Mouse (Mus musculus) cerebellum, adult 2 months (tissue): ENCODE measurements around the gene Dmkn. TPM values are rescaled to one million over a fixed set of nuclear protein-coding genes. Genes with fewer than 3 reads are reported as not detected.
"Not testable (repeated sequence)": the region's sequence is repeated elsewhere in the genome, so short reads cannot be mapped to it uniquely, and the experiment has no call there.

ENCODE experiments used
- DNase-seq, 2 experiments: peaks; one replicate each; pipeline ENCODE4 v3.0.0; 2021
- H3K27ac ChIP-seq: fragments of 200-500 bp; 2 replicates; pipeline ENCODE4 v1.5.1; 2012; ENCODE audit warnings: low read length, control low read depth, inconsistent platforms; ENCODE audit not compliant: insufficient read depth
- H3K27me3 ChIP-seq: fragments of 200-500 bp; 2 replicates; pipeline ENCODE4 v1.6.1; 2012; ENCODE audit warnings: inconsistent platforms, mild to moderate bottlenecking, low read length, moderate library complexity; ENCODE audit not compliant: control insufficient read depth, insufficient read depth
- H3K4me1 ChIP-seq: fragments of 200-500 bp; 2 replicates; pipeline ENCODE4 v1.6.1; 2011; ENCODE audit warnings: low read length; ENCODE audit not compliant: control insufficient read depth, insufficient read depth
- H3K4me3 ChIP-seq: fragments of 200-500 bp; replicated peaks from 2 replicates; pipeline ENCODE3; 2011; ENCODE audit warnings: mild to moderate bottlenecking, low read depth, low read length, control low read depth; ENCODE audit not compliant: insufficient read depth
- CTCF ChIP-seq: fragments of 200-500 bp; IDR thresholded peaks from 2 replicates; pipeline ENCODE4 v1.5.1; 2011; ENCODE audit warnings: low read depth, mild to moderate bottlenecking, control low read depth, low read length, moderate library complexity, borderline replicate concordance; ENCODE audit not compliant: insufficient read depth
- POLR2A ChIP-seq: fragments of 200-500 bp; IDR thresholded peaks from 2 replicates; pipeline ENCODE4 v1.6.1; 2011; ENCODE audit warnings: low read length, control low read depth, borderline replicate concordance; ENCODE audit not compliant: insufficient read depth
- WGBS: fragments of 180-500 bp; shearing (Covaris S2); methylation state at CpG from one replicate; pipeline ENCODE4 v1.1.7; 2018; 5-methylcytosine and 5-hydroxymethylcytosine counted together
- polyA plus RNA-seq: library from polyadenylated mRNA; depleted of rRNA; stranded (reverse); fragments of >200 nt; gene quantifications from 2 replicates; pipeline ENCODE4 v1.2.3, GENCODE M21; 2012; rRNA removed

Dmkn gene
- polyA plus RNA-seq, 1 experiment, result 1.4 TPM

- 89% methylated on average over 18 of the region's 18 CpGs for WGBS
- TF ChIP-seq POLR2A (no peak), CTCF (no peak)
- no peaks in the 10 kb centered on the region for H3K4me1 ChIP-seq
- H3K27ac ChIP-seq, result no peak within 1 kb of the TSS
- no peaks in the 10 kb centered on the region for H3K27me3 ChIP-seq
- no peak within 1 kb of the TSS for H3K4me3 ChIP-seq
- no peak for DNase-seq
Measured at GRCm38 (mm10) chr7:30823675-30824074, 60.1 kb downstream of the Dmkn start, which contains the start of gene Ffar2. Gene Ffar2, minus strand, starts transcription at chr7:30823775.

- DNase-seq, result no peak
- no peaks in the 10 kb centered on the region for H3K4me1 ChIP-seq
- WGBS, result 88% methylated on average over 3 of the region's 3 CpGs
- no peak overlapping the region for H3K27ac ChIP-seq
- no peaks in the 10 kb centered on the region for H3K27me3 ChIP-seq
- no peak overlapping the region for H3K4me3 ChIP-seq
- TF ChIP-seq POLR2A, result no peak
- TF ChIP-seq CTCF, result no peak
Measured at GRCm38 (mm10) chr7:30824306-30824705, 60.8 kb downstream of the Dmkn start.

GRCm38 (mm10) chr7:30826660-30827059 lies 63.1 kb downstream of the Dmkn start:
- no peak overlapping the region for H3K27ac ChIP-seq
- no peak for DNase-seq
- 90% methylated on average over 10 of the region's 10 CpGs for WGBS
- TF ChIP-seq POLR2A (no peak), CTCF (no peak)
- no peak overlapping the region for H3K4me3 ChIP-seq
- H3K27me3 ChIP-seq, result no peaks in the 10 kb centered on the region
- H3K4me1 ChIP-seq, result no peaks in the 10 kb centered on the region

- not testable (repeated sequence) for H3K4me3 ChIP-seq, DNase-seq, H3K4me1 ChIP-seq, H3K27me3 ChIP-seq, H3K27ac ChIP-seq
Measured at GRCm38 (mm10) chr7:30828871-30829270, 65.3 kb downstream of the Dmkn start.

GRCm38 (mm10) chr7:30829428-30829827 lies 65.9 kb downstream of the Dmkn start:
- no peaks in the 10 kb centered on the region for H3K27me3 ChIP-seq
- no peak for DNase-seq
- no peaks in the 10 kb centered on the region for H3K4me1 ChIP-seq
- TF ChIP-seq POLR2A (no peak), CTCF (no peak)
- no peak overlapping the region for H3K27ac ChIP-seq
- H3K4me3 ChIP-seq, result no peak overlapping the region
- 64% methylated on average over 3 of the region's 3 CpGs for WGBS

Other genes starting within 250 kb of the Dmkn start
- 38.5 and 39.8 TPM in 2 replicates for gene Arhgap33, start 228.7 kb upstream of the Dmkn start, polyA plus RNA-seq
- 23.8 and 24.3 TPM in 2 replicates for gene Hspb6, start 211.6 kb upstream of the Dmkn start, polyA plus RNA-seq
- 5.6 and 7.4 TPM in 2 replicates for gene Proser3, start 211.5 kb upstream of the Dmkn start, polyA plus RNA-seq
- 60.2 and 62.5 TPM in 2 replicates for gene Lin37, start 203.9 kb upstream of the Dmkn start, polyA plus RNA-seq
- 109 and 117 TPM in 2 replicates for gene U2af1l4, start 200.5 kb upstream of the Dmkn start, polyA plus RNA-seq
- gene Gm49396, start 200.4 kb upstream of the Dmkn start, polyA plus RNA-seq, result 11.9 and 12.3 TPM in 2 replicates
- 147 and 155 TPM in 2 replicates for gene Psenen, start 200.1 kb upstream of the Dmkn start, polyA plus RNA-seq
- 8.3 and 10.1 TPM in 2 replicates for gene Igflr1, start 198.3 kb upstream of the Dmkn start, polyA plus RNA-seq
- gene Kmt2b, start 175.0 kb upstream of the Dmkn start, polyA plus RNA-seq, result 57.7 and 60.0 TPM in 2 replicates
- not detected in 2 replicates for gene Zbtb32, start 164.8 kb upstream of the Dmkn start, polyA plus RNA-seq
- 2.0 and 2.2 TPM in 2 replicates for gene Upk1a, start 150.9 kb upstream of the Dmkn start, polyA plus RNA-seq
- 1,224 and 1,255 TPM in 2 replicates for gene Cox6b1, start 137.6 kb upstream of the Dmkn start, polyA plus RNA-seq
- not detected in 2 replicates for gene Etv2, start 127.9 kb upstream of the Dmkn start, polyA plus RNA-seq
- 66.6 and 69.5 TPM in 2 replicates for gene Rbm42, start 113.4 kb upstream of the Dmkn start, polyA plus RNA-seq
- gene Haus5, start 98.8 kb upstream of the Dmkn start, polyA plus RNA-seq, result 16.4 and 17.1 TPM in 2 replicates
- not detected in 2 replicates for gene Pmis2, start 92.2 kb upstream of the Dmkn start, polyA plus RNA-seq
- gene 2200002J24Rik, start 64.8 kb upstream of the Dmkn start, polyA plus RNA-seq, result not detected in 2 replicates
- 0.33 and 0.39 TPM in 2 replicates for gene Atp4a, start 51.5 kb upstream of the Dmkn start, polyA plus RNA-seq
- 247 TPM in 2 replicates for gene Tmem147, start 34.2 kb upstream of the Dmkn start, polyA plus RNA-seq
- not detected in 2 replicates for gene Gapdhs, start 20.1 kb upstream of the Dmkn start, polyA plus RNA-seq
- 6.3 and 6.9 TPM in 2 replicates for gene Sbsn, start 12.3 kb upstream of the Dmkn start, polyA plus RNA-seq
- not detected in 2 replicates for gene Krtdap, start 24.1 kb downstream of the Dmkn start, polyA plus RNA-seq
- gene Ffar2, start 60.0 kb downstream of the Dmkn start, polyA plus RNA-seq, result 0.03 TPM in 1 of 2 replicates, not detected in the other
- not detected in 2 replicates for gene Ffar3, start 92.4 kb downstream of the Dmkn start, polyA plus RNA-seq
- gene Ffar1, start 97.8 kb downstream of the Dmkn start, polyA plus RNA-seq, result not detected in 2 replicates
- gene Cd22, start 116.6 kb downstream of the Dmkn start, polyA plus RNA-seq, result 0.11 and 0.19 TPM in 2 replicates
- 683 and 783 TPM in 2 replicates for gene Mag, start 151.1 kb downstream of the Dmkn start, polyA plus RNA-seq
- not detected in 2 replicates for gene Hamp2, start 160.9 kb downstream of the Dmkn start, polyA plus RNA-seq
- gene Hamp, start 180.3 kb downstream of the Dmkn start, polyA plus RNA-seq, result not detected in 2 replicates
- gene Usf2, start 193.0 kb downstream of the Dmkn start, polyA plus RNA-seq, result 226 and 230 TPM in 2 replicates
- gene Lsr, start 209.7 kb downstream of the Dmkn start, polyA plus RNA-seq, result 9.2 and 9.4 TPM in 2 replicates
- 0.13 and 0.29 TPM in 2 replicates for gene Fam187b, start 210.0 kb downstream of the Dmkn start, polyA plus RNA-seq